Comparison of ENCODE assay signal across 9 mouse cellular contexts in genomic region chr15:79244071-79244893, GRCm38 (mm10). TPM values are rescaled to one million over a fixed set of nuclear protein-coding genes. Genes with fewer than 3 reads are reported as not detected.
A peak's percentile ranks its signal among the peaks of the same experiment; 100 is the strongest.
DNase-seq lines count a peak whose midpoint lies in the region; ATAC-seq and TF ChIP-seq lines count a peak whose summit lies in the region.
"Had no signal": no experiment of that assay in that cellular context is flagged by ENCODE, and none has a peak within 500 bp of the region (broad histone marks: within the 10 kb centered on the region; RNA-seq: fewer than 3 reads in every experiment).

No protein-coding gene starts in this region.

- H3K9ac ChIP-seq in intestine, embryonic 15.5 days = peak overlapping the region; percentile 13; the same call in 1 of the 2 replicates
- no peak overlapping the region for H3K9ac ChIP-seq in intestine, postnatal 0 days (ENCODE audit: low read depth, low read length)
- no peak overlapping the region for H3K9ac ChIP-seq in heart, embryonic 12.5 days
- H3K9ac ChIP-seq in lung, postnatal 0 days (replicated peaks; ENCODE audit: low read depth) = no peak overlapping the region

- TF ChIP-seq EP300 in lung, postnatal 0 days (IDR thresholded peaks at IDR 0.05) = no peak

- peak; percentile 67 for DNase-seq in adrenal gland, postnatal 10 days
- DNase-seq in lung, postnatal 0 days (ENCODE audit: low spot score) = peak; percentile 33
- no peak for DNase-seq in embryo, embryonic 11 days
- no peak for DNase-seq in gastrocnemius, postnatal 25 days
- no peak for DNase-seq in spleen, postnatal 10 days (ENCODE audit: low spot score in 2 of 2)
- DNase-seq: spleen, adult 18-20 months had no signal

- no peaks in the 10 kb centered on the region for H3K27me3 ChIP-seq in intestine, embryonic 15.5 days (replicated peaks)
- H3K27me3 ChIP-seq in intestine, postnatal 0 days (replicated peaks; ENCODE audit: control insufficient read depth, insufficient read depth, low read length) = no peaks in the 10 kb centered on the region
- no peaks in the 10 kb centered on the region for H3K27me3 ChIP-seq in heart, embryonic 12.5 days (replicated peaks)
- no peaks in the 10 kb centered on the region for H3K27me3 ChIP-seq in lung, postnatal 0 days (replicated peaks; ENCODE audit: insufficient read depth, low read length)

- H3K4me2 ChIP-seq in intestine, embryonic 15.5 days (replicated peaks) = no peak overlapping the region
- H3K4me2 ChIP-seq in intestine, postnatal 0 days (replicated peaks; ENCODE audit: low read depth) = no peak overlapping the region
- H3K4me2 ChIP-seq in heart, embryonic 12.5 days = no peak overlapping the region
- H3K4me2 ChIP-seq in lung, postnatal 0 days (replicated peaks; ENCODE audit: low read depth, low read length) = no peak overlapping the region

- H3K4me3 ChIP-seq in intestine, embryonic 15.5 days (replicated peaks) = no peak overlapping the region
- no peak overlapping the region for H3K4me3 ChIP-seq in intestine, postnatal 0 days (ENCODE audit: low read depth, low read length)
- no peak overlapping the region for H3K4me3 ChIP-seq in heart, embryonic 12.5 days
- H3K4me3 ChIP-seq in lung, postnatal 0 days (ENCODE audit: low read depth, low read length) = no peak overlapping the region

- H3K36me3 ChIP-seq in intestine, embryonic 15.5 days = peaks cover 26% of the 10 kb centered on the region; the same call in 1 of the 2 replicates
- H3K36me3 ChIP-seq in intestine, postnatal 0 days (ENCODE audit: control insufficient read depth, insufficient read depth) = peaks cover 69% of the 10 kb centered on the region
- H3K36me3 ChIP-seq in heart, embryonic 12.5 days = peaks cover 66% of the 10 kb centered on the region
- peaks cover 6% of the 10 kb centered on the region; the same call in 1 of the 2 replicates for H3K36me3 ChIP-seq in lung, postnatal 0 days (ENCODE audit: insufficient read depth, low read length)

- no peaks in the 10 kb centered on the region for H3K9me3 ChIP-seq in intestine, embryonic 15.5 days
- H3K9me3 ChIP-seq in intestine, postnatal 0 days (ENCODE audit: control insufficient read depth) = no peaks in the 10 kb centered on the region
- no peaks in the 10 kb centered on the region for H3K9me3 ChIP-seq in heart, embryonic 12.5 days (replicated peaks)
- no peaks in the 10 kb centered on the region for H3K9me3 ChIP-seq in lung, postnatal 0 days (ENCODE audit: low read length)

- no peak for ATAC-seq in intestine, embryonic 15.5 days
- no peak for ATAC-seq in intestine, postnatal 0 days
- ATAC-seq in heart, embryonic 12.5 days (ENCODE audit: insufficient number of reproducible peaks, low FRiP score) = no peak
- no peak for ATAC-seq in lung, postnatal 0 days

- 0 out of 2 replicates have a peak, but pooled peaks cover 9% of the 10 kb centered on the region for H3K4me1 ChIP-seq in intestine, embryonic 15.5 days (replicated peaks)
- no peaks in the 10 kb centered on the region for H3K4me1 ChIP-seq in intestine, postnatal 0 days (replicated peaks; ENCODE audit: control insufficient read depth, insufficient read depth, low read length)
- peaks cover 23% of the 10 kb centered on the region for H3K4me1 ChIP-seq in heart, embryonic 12.5 days (replicated peaks)
- no peaks in the 10 kb centered on the region; the same call in 1 of the 2 replicates for H3K4me1 ChIP-seq in lung, postnatal 0 days (ENCODE audit: insufficient read depth, low read depth, low read length)

- no peak for TF ChIP-seq CTCF in intestine, postnatal 0 days (IDR thresholded peaks at IDR 0.05; ENCODE audit: low read depth)
- TF ChIP-seq CTCF in lung, postnatal 0 days (IDR thresholded peaks at IDR 0.05) = no peak

- WGBS in intestine, embryonic 15.5 days = 81% methylated on average over 7 of the region's 7 CpGs
- WGBS in intestine, postnatal 0 days = 73% methylated on average over 7 of the region's 7 CpGs
- 62% methylated on average over 7 of the region's 7 CpGs for WGBS in heart, embryonic 12.5 days
- 72% methylated on average over 7 of the region's 7 CpGs for WGBS in lung, postnatal 0 days

- no peak overlapping the region for H3K27ac ChIP-seq in intestine, embryonic 15.5 days
- H3K27ac ChIP-seq in intestine, postnatal 0 days (ENCODE audit: low read depth, low read length) = no peak overlapping the region
- H3K27ac ChIP-seq in heart, embryonic 12.5 days (ENCODE audit: poor library complexity, severe bottlenecking) = peak overlapping the region; percentile 96
- H3K27ac ChIP-seq in lung, postnatal 0 days (ENCODE audit: low read length) = no peak overlapping the region

RNA-seq across cellular contexts. Expression of gene Slc16a8, which starts 10.3 kb away (rescaled TPM):
- 0.16 TPM in 1 of 2 replicates, not detected in the other for polyA plus RNA-seq in intestine, embryonic 15.5 days (2015; fragmentation: Nextera tagmentation; extraction: Ambion mirVana)
- 0.12 TPM in 1 of 2 replicates, not detected in the other for polyA plus RNA-seq in intestine, postnatal 0 days (2015; fragmentation: Nextera tagmentation; extraction: Ambion mirVana)
- under 1 TPM in 1 of 2 experiments, not detected in 1; 0.15 TPM for total RNA-seq in adrenal gland, postnatal 10 days (2021)
- polyA plus RNA-seq in heart, embryonic 12.5 days (2016; fragmentation: Nextera tagmentation; extraction: Ambion mirVana) = 0.36 and 0.65 TPM in 2 replicates
- polyA plus RNA-seq in lung, postnatal 0 days (2015; fragmentation: Nextera tagmentation; extraction: Ambion mirVana) = 0.07 and 0.13 TPM in 2 replicates
- total RNA-seq in gastrocnemius, postnatal 25 days (2021) = under 1 TPM in 1 of 2 experiments, not detected in 1; 0.20 TPM

RNA-seq across cellular contexts. Expression of gene Gm49486, which starts 15.1 kb away (rescaled TPM):
- 0.27 and 0.35 TPM in 2 replicates for polyA plus RNA-seq in intestine, embryonic 15.5 days (2015; fragmentation: Nextera tagmentation; extraction: Ambion mirVana)
- 0.14 and 0.30 TPM in 2 replicates for polyA plus RNA-seq in intestine, postnatal 0 days (2015; fragmentation: Nextera tagmentation; extraction: Ambion mirVana)
- total RNA-seq in adrenal gland, postnatal 10 days (2021) = under 1 TPM; 0.24 to 0.45 TPM
- 0.49 and 1.0 TPM in 2 replicates for polyA plus RNA-seq in heart, embryonic 12.5 days (2016; fragmentation: Nextera tagmentation; extraction: Ambion mirVana)
- 0.16 and 0.31 TPM in 2 replicates for polyA plus RNA-seq in lung, postnatal 0 days (2015; fragmentation: Nextera tagmentation; extraction: Ambion mirVana)
- under 1 TPM; 0.23 to 0.54 TPM for total RNA-seq in gastrocnemius, postnatal 25 days (2021)

RNA-seq across cellular contexts. Expression of gene Pick1, which starts 15.3 kb away (rescaled TPM):
- polyA plus RNA-seq in intestine, embryonic 15.5 days (2015; fragmentation: Nextera tagmentation; extraction: Ambion mirVana) = 44.2 and 50.1 TPM in 2 replicates
- polyA plus RNA-seq in intestine, postnatal 0 days (2015; fragmentation: Nextera tagmentation; extraction: Ambion mirVana) = 21.9 and 24.6 TPM in 2 replicates
- total RNA-seq in adrenal gland, postnatal 10 days (2021) = 10 to 100 TPM; 18.9 to 28.4 TPM
- 33.8 and 37.6 TPM in 2 replicates for polyA plus RNA-seq in heart, embryonic 12.5 days (2016; fragmentation: Nextera tagmentation; extraction: Ambion mirVana)
- polyA plus RNA-seq in lung, postnatal 0 days (2015; fragmentation: Nextera tagmentation; extraction: Ambion mirVana) = 22.0 and 22.2 TPM in 2 replicates
- 10 to 100 TPM; 24.8 to 28.5 TPM for total RNA-seq in gastrocnemius, postnatal 25 days (2021)

RNA-seq across cellular contexts. Expression of gene Baiap2l2, which starts 41.1 kb away (rescaled TPM):
- 12.3 and 14.7 TPM in 2 replicates for polyA plus RNA-seq in intestine, embryonic 15.5 days (2015; fragmentation: Nextera tagmentation; extraction: Ambion mirVana)
- polyA plus RNA-seq in intestine, postnatal 0 days (2015; fragmentation: Nextera tagmentation; extraction: Ambion mirVana) = 19.3 and 21.3 TPM in 2 replicates
- total RNA-seq in adrenal gland, postnatal 10 days (2021) = under 1 TPM; 0.85 to 0.99 TPM
- polyA plus RNA-seq in heart, embryonic 12.5 days (2016; fragmentation: Nextera tagmentation; extraction: Ambion mirVana) = 9.3 and 11.9 TPM in 2 replicates
- polyA plus RNA-seq in lung, postnatal 0 days (2015; fragmentation: Nextera tagmentation; extraction: Ambion mirVana) = 1.4 and 2.7 TPM in 2 replicates
- 1 to 10 TPM; 1.6 to 1.9 TPM for total RNA-seq in gastrocnemius, postnatal 25 days (2021)

Comparison
In these comparisons a context has a peak if more than half of its experiments do, and no peak if none do; other contexts are left out.
1. DNase-seq: peak in adrenal gland, postnatal 10 days (single experiment) and lung, postnatal 0 days (single experiment); none in embryo, embryonic 11 days (single experiment), gastrocnemius, postnatal 25 days (single experiment) and spleen, postnatal 10 days (0 of 2).